Mouse (Mus musculus) hindbrain, postnatal 0 days (tissue): ENCODE measurements around the gene Lipc. TPM values are rescaled to one million over a fixed set of nuclear protein-coding genes. Genes with fewer than 3 reads are reported as not detected.
A peak's percentile ranks its signal among the peaks of the same experiment; 100 is the strongest.

ENCODE experiments used
- ATAC-seq: fragments of 200-750 bp; cut with Nextera tagmentation; 2 replicates; pipeline ENCODE4 v1.8.0; 2017; ENCODE audit warnings: mild to moderate bottlenecking, moderate TSS enrichment, moderate library complexity
- DNase-seq: peaks from one replicate; pipeline ENCODE4 v3.0.0-alpha.2; 2015; ENCODE audit warnings: low spot score
- H3K27ac ChIP-seq: fragments of 300-500 bp; sonication (generic); 2 replicates; pipeline ENCODE4 v1.5.1; 2014; ENCODE audit warnings: mild to moderate bottlenecking
- H3K27me3 ChIP-seq: fragments of 300-500 bp; sonication (generic); 2 replicates; pipeline ENCODE4 v1.6.1; 2014; ENCODE audit warnings: low read length, mixed read lengths; ENCODE audit not compliant: insufficient read depth
- H3K36me3 ChIP-seq: fragments of 300-500 bp; sonication (generic); 2 replicates; pipeline ENCODE4 v1.6.1; 2014; ENCODE audit warnings: low read length, mixed read lengths; ENCODE audit not compliant: insufficient read depth
- H3K4me1 ChIP-seq: fragments of 300-500 bp; sonication (generic); 2 replicates; pipeline ENCODE4 v1.6.1; 2014; ENCODE audit warnings: antibody characterized with exemption, low read length, mixed read lengths; ENCODE audit not compliant: insufficient read depth
- H3K4me2 ChIP-seq: fragments of 300-500 bp; sonication (generic); 2 replicates; pipeline ENCODE4 v1.6.1; 2014; ENCODE audit warnings: low read depth, mild to moderate bottlenecking, low read length, moderate library complexity, mixed read lengths
- H3K4me3 ChIP-seq: fragments of 300-500 bp; sonication (generic); 2 replicates; pipeline ENCODE4 v1.5.1; 2014; ENCODE audit warnings: low read length
- H3K9ac ChIP-seq: fragments of 300-500 bp; sonication (generic); replicated peaks from 2 replicates; pipeline ENCODE4 v1.6.1; 2014; ENCODE audit warnings: mild to moderate bottlenecking, low read length, moderate library complexity, mixed read lengths
- H3K9me3 ChIP-seq: fragments of 300-500 bp; sonication (generic); 2 replicates; pipeline ENCODE4 v1.6.1; 2016; ENCODE audit warnings: low read length, mixed read lengths
- CTCF ChIP-seq: IDR thresholded peaks from 2 replicates; pipeline ENCODE4 v1.5.1; 2016; ENCODE audit warnings: antibody characterized with exemption, control low read depth, low read depth
- WGBS: fragments of 180-500 bp; shearing (Covaris S2); extraction: QIAGEN DNeasy Blood & Tissue Kit; methylation state at CpG from one replicate; pipeline ENCODE4 v1.1.7; 2014; 5-methylcytosine and 5-hydroxymethylcytosine counted together
- polyA plus RNA-seq: library from polyadenylated mRNA; unstranded; fragments of >200 nt; fragmentation: Nextera tagmentation; extraction: Ambion mirVana; gene quantifications from 2 replicates; pipeline ENCODE4 v1.2.1, GENCODE M21; 2015
- total RNA-seq: library from RNA; depleted of rRNA; stranded (reverse); fragments of >200 nt; gene quantifications from 2 replicates; pipeline ENCODE4 v1.2.3, GENCODE M21; 2014

Gene Lipc
- total and polyA plus RNA-seq, 2 experiments from 2014 or later: 0.19 TPM; not detected in 1

DNA sequence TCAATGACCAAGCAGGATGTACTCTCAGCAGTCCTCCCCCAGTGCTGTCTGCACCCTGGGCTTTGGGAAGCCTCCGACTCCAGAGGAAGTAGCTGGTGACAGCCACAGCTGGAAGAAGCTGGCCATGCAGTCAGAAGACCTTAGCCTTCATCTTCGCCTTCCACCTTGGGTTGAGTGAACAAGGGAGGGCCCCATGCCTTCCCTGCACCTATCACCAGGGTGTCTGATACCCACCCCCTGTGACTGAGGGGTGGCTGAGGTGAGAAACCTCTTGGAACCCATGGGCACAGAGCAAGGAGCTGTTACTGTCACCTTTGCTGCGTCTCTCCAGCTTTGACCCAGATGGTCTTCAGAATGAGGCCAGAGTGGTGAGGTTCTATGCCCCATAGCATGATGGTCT is 150.3 kb downstream of the Lipc start:
- no peak overlapping the region for H3K4me2 ChIP-seq
- no peak overlapping the region for H3K27ac ChIP-seq
- ATAC-seq (no peak), DNase-seq (no peak)
- no peak overlapping the region for H3K9ac ChIP-seq
- H3K9me3 ChIP-seq: no peaks in the 10 kb centered on the region
- H3K4me1 ChIP-seq: no peaks in the 10 kb centered on the region
- no peak for TF ChIP-seq CTCF
- H3K27me3 ChIP-seq: no peaks in the 10 kb centered on the region
- 91% methylated on average over 3 of the region's 3 CpGs for WGBS
- H3K4me3 ChIP-seq: no peak overlapping the region
- H3K36me3 ChIP-seq: no peaks in the 10 kb centered on the region

DNA sequence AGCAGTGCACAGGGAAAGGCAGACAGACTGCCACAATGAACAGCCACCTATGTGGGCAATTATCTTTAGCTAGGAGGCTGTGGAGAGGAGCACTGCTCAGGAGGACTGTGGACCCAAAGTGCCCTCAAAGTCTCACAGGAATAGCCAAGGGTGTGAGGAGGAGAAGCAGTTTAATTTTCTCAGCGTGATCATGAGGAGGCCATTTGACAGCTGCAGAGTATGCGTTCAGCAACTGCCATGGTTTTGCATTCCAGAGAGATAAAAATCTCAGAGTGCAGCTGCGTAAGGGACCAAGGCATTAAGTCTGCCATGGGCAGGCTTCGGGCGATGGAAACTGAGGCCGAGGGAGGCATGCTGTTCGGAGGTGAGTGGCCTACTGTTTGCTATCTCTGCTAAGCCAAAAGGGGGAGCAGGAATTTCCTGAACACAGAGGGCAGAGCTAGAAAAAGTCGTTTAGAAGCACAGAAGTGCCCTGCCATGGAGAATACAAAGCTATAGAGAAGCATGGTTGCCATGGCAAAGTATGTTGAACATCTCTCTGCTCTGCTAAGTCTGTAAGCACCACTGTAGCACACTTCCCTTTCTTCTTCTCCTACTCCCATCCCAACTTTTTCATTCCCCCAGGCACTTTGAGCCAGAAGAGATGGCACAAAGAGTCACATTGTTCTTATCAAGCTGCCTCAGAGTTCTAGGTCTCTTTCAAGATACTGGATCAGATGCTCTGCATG is 151.3 kb downstream of the Lipc start:
- no peak overlapping the region for H3K27ac ChIP-seq
- WGBS: 43% methylated on average over 8 of the region's 8 CpGs
- DNase-seq: peak; percentile 17

DNA sequence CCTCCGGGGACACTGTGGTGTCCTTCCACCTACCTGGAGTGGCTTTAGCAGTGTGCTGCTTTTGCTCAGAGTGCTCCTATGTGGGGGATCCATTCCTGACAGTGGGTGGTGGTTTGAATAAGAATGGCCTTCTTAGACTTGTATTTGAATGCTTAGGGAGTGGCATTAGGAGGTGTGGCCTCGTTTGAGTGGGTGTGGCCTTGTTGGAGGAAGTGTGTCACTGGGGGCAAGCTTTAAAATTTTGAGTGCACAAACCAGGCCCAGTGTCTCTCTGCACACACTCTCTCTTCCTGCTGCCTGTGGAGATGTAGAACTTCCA is 156.6 kb downstream of the Lipc start:
- H3K4me3 ChIP-seq: no peak overlapping the region
- ATAC-seq (no peak), DNase-seq (no peak)
- H3K27me3 ChIP-seq: no peaks in the 10 kb centered on the region
- TF ChIP-seq CTCF: no peak
- no peak overlapping the region for H3K4me2 ChIP-seq
- no peak overlapping the region for H3K27ac ChIP-seq
- no peaks in the 10 kb centered on the region for H3K4me1 ChIP-seq
- WGBS: 58% methylated on average over 2 of the region's 2 CpGs
- no peak overlapping the region for H3K9ac ChIP-seq
- H3K9me3 ChIP-seq: no peaks in the 10 kb centered on the region
- H3K36me3 ChIP-seq: no peaks in the 10 kb centered on the region

More for the DNA sequence above, 151.3 kb downstream of the Lipc start:
- TF ChIP-seq CTCF: no peak
- peak; percentile 71 for ATAC-seq
- no peaks in the 10 kb centered on the region for H3K4me1 ChIP-seq
- no peak overlapping the region for H3K4me3 ChIP-seq
- no peaks in the 10 kb centered on the region for H3K27me3 ChIP-seq
- no peak overlapping the region for H3K4me2 ChIP-seq
- H3K36me3 ChIP-seq: no peaks in the 10 kb centered on the region
- H3K9ac ChIP-seq: no peak overlapping the region
- H3K9me3 ChIP-seq: no peaks in the 10 kb centered on the region

DNA sequence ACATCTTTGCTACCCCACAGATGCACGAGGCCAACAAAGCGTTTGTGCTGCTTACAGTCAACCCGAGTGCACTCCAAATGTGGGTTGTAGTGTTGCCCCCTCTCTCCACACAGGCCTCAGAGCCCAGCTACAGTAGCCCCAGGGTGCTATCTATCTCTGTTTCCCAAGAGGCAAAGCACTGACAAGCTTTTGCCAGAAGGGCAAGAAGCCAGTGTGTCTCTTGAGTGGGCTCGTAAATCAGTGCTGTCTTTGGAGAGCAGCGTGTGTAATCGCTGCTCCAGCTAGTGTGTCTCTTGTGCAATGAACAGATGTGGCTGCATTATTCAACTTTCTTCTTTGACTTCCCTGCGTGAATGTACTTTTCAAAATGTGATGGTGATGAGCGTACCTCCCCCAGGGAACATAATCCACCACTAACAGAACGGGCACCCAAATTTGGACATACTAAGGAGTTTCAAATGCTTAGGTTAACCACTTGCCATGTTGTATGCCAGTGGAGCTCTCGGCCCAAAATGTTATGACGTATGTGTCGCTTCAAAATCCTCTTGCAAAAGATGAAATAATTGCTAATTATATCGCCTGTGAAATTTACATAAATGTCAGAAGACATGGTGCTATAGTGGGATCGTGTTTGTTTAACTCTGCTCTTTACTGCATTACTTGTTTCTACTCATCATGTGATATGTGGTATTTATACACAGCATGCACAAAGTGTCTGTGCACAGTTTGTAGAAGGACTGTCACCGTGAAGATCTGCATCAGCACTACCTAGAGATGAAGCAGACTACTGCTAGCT is 157.2 kb downstream of the Lipc start:
- DNase-seq (peak; percentile 18), ATAC-seq (no peak)
- Histone ChIP-seq H3K4me2 (no peak overlapping the region), H3K27ac (no peak overlapping the region), H3K36me3 (no peaks in the 10 kb centered on the region), H3K9ac (no peak overlapping the region), H3K9me3 (no peaks in the 10 kb centered on the region), H3K4me1 (no peaks in the 10 kb centered on the region), H3K27me3 (no peaks in the 10 kb centered on the region), H3K4me3 (no peak overlapping the region)
- no peak for TF ChIP-seq CTCF
- 68% methylated on average over 15 of the region's 15 CpGs for WGBS

DNA sequence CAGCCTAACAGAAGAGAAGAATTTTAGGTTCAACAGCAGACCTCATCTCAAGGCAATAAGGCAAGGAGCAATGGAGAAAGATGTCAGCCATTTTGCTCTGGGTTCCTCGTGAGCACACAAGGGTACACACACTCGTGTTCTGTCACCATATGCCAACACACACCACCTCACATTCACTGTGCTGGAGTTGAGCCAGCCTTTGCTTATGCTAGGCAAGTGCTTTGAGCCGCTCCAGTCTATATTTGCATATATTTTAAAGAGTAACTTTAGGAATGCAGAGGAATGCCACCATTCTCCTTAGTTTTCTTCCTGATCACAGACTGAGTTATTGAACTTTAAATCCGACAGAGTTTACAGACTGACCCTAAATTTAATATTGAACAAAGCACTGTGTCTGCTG is 161.4 kb downstream of the Lipc start:
- Histone ChIP-seq H3K9me3 (no peaks in the 10 kb centered on the region), H3K4me3 (no peak overlapping the region), H3K4me1 (no peaks in the 10 kb centered on the region), H3K36me3 (no peaks in the 10 kb centered on the region), H3K27ac (no peak overlapping the region), H3K4me2 (no peak overlapping the region), H3K27me3 (no peaks in the 10 kb centered on the region), H3K9ac (no peak overlapping the region)
- TF ChIP-seq CTCF: no peak
- ATAC-seq: no peak
- 82% methylated on average over 4 of the region's 4 CpGs for WGBS
- DNase-seq: no peak

DNA sequence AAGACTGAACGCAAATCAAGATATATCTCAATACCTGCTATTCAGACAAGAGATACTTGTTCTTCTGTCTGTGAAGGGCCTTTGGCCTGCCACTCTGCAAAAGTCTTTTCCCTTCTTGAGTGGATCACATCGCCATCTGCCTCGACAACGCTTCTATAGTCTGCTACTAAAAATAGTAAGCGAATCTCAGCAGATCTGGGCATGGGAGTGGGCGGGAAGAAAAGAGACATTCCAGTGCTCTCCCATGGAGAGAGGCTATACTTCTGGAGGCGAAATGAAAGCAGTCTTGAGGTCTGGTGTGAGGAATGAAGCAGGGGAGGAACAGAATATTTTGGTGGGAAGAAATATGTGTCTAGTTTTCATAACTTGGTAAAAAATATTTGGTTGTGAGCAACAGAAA is 163.3 kb downstream of the Lipc start:
- ATAC-seq (no peak), DNase-seq (no peak)

DNA sequence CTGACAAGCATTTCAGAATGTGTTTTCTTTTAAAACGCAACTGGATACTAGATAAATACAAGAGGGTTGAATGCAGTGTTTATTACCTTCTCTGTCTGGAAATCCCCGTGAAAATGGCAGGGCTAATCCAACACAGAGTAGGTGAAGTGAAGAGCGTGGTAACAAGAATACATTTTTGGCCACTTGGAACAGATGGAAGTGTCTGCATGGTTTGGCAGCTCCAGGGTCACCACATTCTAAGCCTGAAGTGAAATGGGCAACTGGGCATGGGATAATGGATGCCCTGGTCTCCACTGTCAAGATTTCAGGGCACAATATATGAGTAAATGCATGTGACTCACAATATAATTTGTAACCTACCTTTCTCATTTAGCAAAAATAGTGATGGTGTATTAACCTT is 169.8 kb downstream of the Lipc start:
- DNase-seq (no peak), ATAC-seq (no peak)
- WGBS: 76% methylated on average over 3 of the region's 3 CpGs
- Histone ChIP-seq H3K9me3 (no peaks in the 10 kb centered on the region), H3K36me3 (peaks cover 3% of the 10 kb centered on the region; the same call in 1 of the 2 replicates), H3K9ac (no peak overlapping the region), H3K4me2 (no peak overlapping the region), H3K4me3 (no peak overlapping the region), H3K27me3 (no peaks in the 10 kb centered on the region), H3K27ac (no peak overlapping the region), H3K4me1 (no peaks in the 10 kb centered on the region)
- TF ChIP-seq CTCF: no peak

More for the DNA sequence above, 163.3 kb downstream of the Lipc start:
- H3K36me3 ChIP-seq: no peaks in the 10 kb centered on the region
- H3K4me2 ChIP-seq: no peak overlapping the region
- H3K27ac ChIP-seq: no peak overlapping the region
- H3K4me1 ChIP-seq: no peaks in the 10 kb centered on the region
- no peak overlapping the region for H3K9ac ChIP-seq
- no peak for TF ChIP-seq CTCF
- WGBS: 58% methylated on average over 7 of the region's 7 CpGs
- no peaks in the 10 kb centered on the region for H3K27me3 ChIP-seq
- H3K9me3 ChIP-seq: no peaks in the 10 kb centered on the region
- no peak overlapping the region for H3K4me3 ChIP-seq
